Comparison of ENCODE assay signal across 27 mouse cellular contexts in the genomic region with DNA sequence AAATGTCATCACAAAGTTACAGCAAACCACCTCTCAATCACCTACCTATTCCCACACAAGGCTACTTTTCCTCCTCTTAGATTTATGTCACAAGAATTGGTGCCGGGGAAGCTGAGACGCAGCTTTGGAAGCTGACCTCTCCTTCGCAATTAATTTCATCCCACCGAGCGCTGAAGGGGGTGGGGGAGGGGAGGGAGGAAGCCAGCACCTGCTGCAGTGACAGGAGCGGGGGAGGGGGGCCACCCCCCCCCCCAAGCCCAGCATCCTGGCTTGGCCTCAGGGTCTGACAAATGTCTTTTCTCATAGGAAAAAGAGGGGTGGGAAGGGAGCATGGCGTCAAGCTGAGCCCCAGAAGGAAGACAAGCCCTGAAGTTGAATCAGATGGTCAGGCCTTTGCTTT. TPM values are rescaled to one million over a fixed set of nuclear protein-coding genes. Genes with fewer than 3 reads are reported as not detected.
DNase-seq lines count a peak whose midpoint lies in the region; ATAC-seq lines count a peak whose summit lies in the region.
"Had no signal": no experiment of that assay in that cellular context is flagged by ENCODE, and none has a peak within 500 bp of the region (broad histone marks: within the 10 kb centered on the region; RNA-seq: fewer than 3 reads in every experiment).

No protein-coding gene starts in this region.

- no peak overlapping the region for H3K27ac ChIP-seq in forebrain, embryonic 12.5 days
- no peak overlapping the region for H3K27ac ChIP-seq in forebrain, embryonic 13.5 days
- H3K27ac ChIP-seq in midbrain, embryonic 12.5 days (replicated peaks): no peak overlapping the region
- no peak overlapping the region for H3K27ac ChIP-seq in midbrain, embryonic 15.5 days
- H3K27ac ChIP-seq: heart, adult 2 months; hindbrain, postnatal 0 days; intestine, embryonic 15.5 days; limb, embryonic 13.5 days; lung, embryonic 15.5 days had no signal

- peak; percentile 54 for DNase-seq in embryo, embryonic 11 days
- peak; percentile 49 for DNase-seq in mesoderm, embryonic 11.5 days (ENCODE audit: low read depth, low spot score)
- DNase-seq in layer of hippocampus, adult 11-12 months (ENCODE audit: low spot score): no peak
- DNase-seq: adrenal gland, postnatal 10 days; cerebellum, adult 8-10 months; cerebellum, postnatal 25 days; forebrain, postnatal 0 days; heart, adult 2 months; heart, postnatal 4 days; kidney, adult 2 months; kidney, postnatal 36 days; right cerebral cortex, adult 18-20 months; right cerebral cortex, postnatal 4 days had no signal

- no peaks in the 10 kb centered on the region for H3K9me3 ChIP-seq in forebrain, embryonic 12.5 days
- no peaks in the 10 kb centered on the region for H3K9me3 ChIP-seq in forebrain, embryonic 13.5 days (replicated peaks)
- no peaks in the 10 kb centered on the region for H3K9me3 ChIP-seq in midbrain, embryonic 12.5 days
- H3K9me3 ChIP-seq in midbrain, embryonic 15.5 days: no peaks in the 10 kb centered on the region
- H3K9me3 ChIP-seq: heart, embryonic 12.5 days; intestine, embryonic 15.5 days; limb, embryonic 13.5 days; lung, embryonic 15.5 days had no signal

- 0 out of 2 replicates have a peak, but pooled peaks have one; percentile 30 for ATAC-seq in forebrain, embryonic 12.5 days (ENCODE audit: low FRiP score)
- ATAC-seq in forebrain, embryonic 13.5 days: no peak
- 0 out of 2 replicates have a peak, but pooled peaks have one; percentile 16 for ATAC-seq in midbrain, embryonic 12.5 days (ENCODE audit: low FRiP score, low read depth)
- ATAC-seq in midbrain, embryonic 15.5 days (replicated peaks): no peak
- ATAC-seq: forebrain, postnatal 0 days; hindbrain, postnatal 0 days; intestine, embryonic 15.5 days had no signal

- H3K4me1 ChIP-seq in forebrain, embryonic 12.5 days: peaks cover 35% of the 10 kb centered on the region
- peaks cover 31% of the 10 kb centered on the region for H3K4me1 ChIP-seq in forebrain, embryonic 13.5 days
- peaks cover 38% of the 10 kb centered on the region for H3K4me1 ChIP-seq in midbrain, embryonic 12.5 days
- peaks cover 15% of the 10 kb centered on the region for H3K4me1 ChIP-seq in midbrain, embryonic 15.5 days
- H3K4me1 ChIP-seq: heart, embryonic 12.5 days; intestine, embryonic 15.5 days had no signal

- H3K27me3 ChIP-seq in forebrain, embryonic 12.5 days: peaks cover 80% of the 10 kb centered on the region
- H3K27me3 ChIP-seq in forebrain, embryonic 13.5 days: peaks cover 51% of the 10 kb centered on the region
- peaks cover 93% of the 10 kb centered on the region for H3K27me3 ChIP-seq in midbrain, embryonic 12.5 days
- peaks cover 41% of the 10 kb centered on the region for H3K27me3 ChIP-seq in midbrain, embryonic 15.5 days (replicated peaks)

- 10% methylated on average over 6 of the region's 7 CpGs for WGBS in forebrain, embryonic 12.5 days
- WGBS in forebrain, embryonic 13.5 days: 8% methylated on average over 7 of the region's 7 CpGs
- 0% methylated on average over 7 of the region's 7 CpGs for WGBS in midbrain, embryonic 12.5 days
- WGBS in midbrain, embryonic 15.5 days: 3% methylated on average over 7 of the region's 7 CpGs

- no peak overlapping the region for H3K9ac ChIP-seq in forebrain, embryonic 12.5 days
- no peak overlapping the region for H3K9ac ChIP-seq in forebrain, embryonic 13.5 days
- H3K9ac ChIP-seq in midbrain, embryonic 12.5 days (replicated peaks): no peak overlapping the region
- no peak overlapping the region for H3K9ac ChIP-seq in midbrain, embryonic 15.5 days
- H3K9ac ChIP-seq: forebrain, postnatal 0 days; heart, embryonic 12.5 days; intestine, embryonic 15.5 days; limb, embryonic 13.5 days; lung, embryonic 15.5 days had no signal

- H3K4me2 ChIP-seq in forebrain, embryonic 12.5 days: 0 out of 2 replicates have a peak overlapping the region, but pooled peaks have one; percentile 8
- no peak overlapping the region for H3K4me2 ChIP-seq in forebrain, embryonic 13.5 days
- H3K4me2 ChIP-seq in midbrain, embryonic 12.5 days (replicated peaks): peak overlapping the region; percentile 9; the same call in 1 of the 2 replicates
- H3K4me2 ChIP-seq in midbrain, embryonic 15.5 days: no peak overlapping the region
- H3K4me2 ChIP-seq: heart, embryonic 12.5 days; intestine, embryonic 15.5 days; limb, embryonic 13.5 days; liver, embryonic 11.5 days; lung, embryonic 15.5 days had no signal

- H3K36me3 ChIP-seq in forebrain, embryonic 12.5 days (replicated peaks): no peaks in the 10 kb centered on the region
- no peaks in the 10 kb centered on the region for H3K36me3 ChIP-seq in forebrain, embryonic 13.5 days (ENCODE audit: poor library complexity, severe bottlenecking)
- no peaks in the 10 kb centered on the region for H3K36me3 ChIP-seq in midbrain, embryonic 12.5 days
- no peaks in the 10 kb centered on the region for H3K36me3 ChIP-seq in midbrain, embryonic 15.5 days (replicated peaks)
- H3K36me3 ChIP-seq: heart, embryonic 12.5 days; intestine, embryonic 15.5 days; limb, embryonic 13.5 days; lung, embryonic 15.5 days had no signal

- no peak overlapping the region for H3K4me3 ChIP-seq in forebrain, embryonic 12.5 days (replicated peaks)
- no peak overlapping the region for H3K4me3 ChIP-seq in forebrain, embryonic 13.5 days
- H3K4me3 ChIP-seq in midbrain, embryonic 12.5 days: no peak overlapping the region
- no peak overlapping the region for H3K4me3 ChIP-seq in midbrain, embryonic 15.5 days
- H3K4me3 ChIP-seq: heart, adult 2 months; heart, embryonic 12.5 days; intestine, embryonic 15.5 days; limb, embryonic 13.5 days; lung, embryonic 15.5 days had no signal

RNA-seq across cellular contexts. Expression of a gene that starts 23.2 kb away (rescaled TPM):
- polyA plus RNA-seq in forebrain, embryonic 12.5 days (2016; fragmentation: Nextera tagmentation; extraction: Ambion mirVana): 16.2 and 19.5 TPM in 2 replicates
- 13.0 and 13.1 TPM in 2 replicates for polyA plus RNA-seq in forebrain, embryonic 13.5 days (2015; fragmentation: Nextera tagmentation; extraction: Ambion mirVana)
- 38.0 and 38.8 TPM in 2 replicates for polyA plus RNA-seq in midbrain, embryonic 12.5 days (2016; fragmentation: Nextera tagmentation; extraction: Ambion mirVana)
- polyA plus RNA-seq in midbrain, embryonic 15.5 days (2015; fragmentation: Nextera tagmentation; extraction: Ambion mirVana): 3.9 and 6.1 TPM in 2 replicates
- polyA plus RNA-seq: forebrain, postnatal 0 days; heart, adult 2 months; heart, embryonic 12.5 days; heart, postnatal 0 days; intestine, embryonic 15.5 days; kidney, adult 2 months; kidney, embryonic 16.5 days; limb, embryonic 13.5 days; liver, embryonic 11.5 days; liver, embryonic 16.5 days; lung, embryonic 15.5 days had no signal

RNA-seq across cellular contexts. Expression of a gene that starts 50.1 kb away (rescaled TPM):
- 0.64 and 0.77 TPM in 2 replicates for polyA plus RNA-seq in forebrain, embryonic 12.5 days (2016; fragmentation: Nextera tagmentation; extraction: Ambion mirVana)
- 0.52 and 0.53 TPM in 2 replicates for polyA plus RNA-seq in forebrain, embryonic 13.5 days (2015; fragmentation: Nextera tagmentation; extraction: Ambion mirVana)
- polyA plus RNA-seq in midbrain, embryonic 12.5 days (2016; fragmentation: Nextera tagmentation; extraction: Ambion mirVana): 0.69 and 1.1 TPM in 2 replicates
- polyA plus RNA-seq in midbrain, embryonic 15.5 days (2015; fragmentation: Nextera tagmentation; extraction: Ambion mirVana): 0.96 and 1.2 TPM in 2 replicates
- polyA plus RNA-seq: Patski had no signal

Comparison
In these comparisons a context has a peak if more than half of its experiments do, and no peak if none do; other contexts are left out.
1. ATAC-seq: peak in forebrain, embryonic 12.5 days (single experiment) and midbrain, embryonic 12.5 days (single experiment); none in forebrain, embryonic 13.5 days (single experiment) and midbrain, embryonic 15.5 days (single experiment).
2. H3K4me2 ChIP-seq: peak in forebrain, embryonic 12.5 days (single experiment) and midbrain, embryonic 12.5 days (single experiment); none in forebrain, embryonic 13.5 days (single experiment) and midbrain, embryonic 15.5 days (single experiment).